Mouse (Mus musculus): ENCODE measurements around the gene Mrps7. TPM values are rescaled to one million over a fixed set of nuclear protein-coding genes. Genes with fewer than 3 reads are reported as not detected.
A peak's percentile ranks its signal among the peaks of the same experiment; 100 is the strongest.

Mrps7 gene
- polyA plus RNA-seq, 1 experiment from 2014 or later = 105 TPM

GRCm38 (mm10) chr11:115613138-115613945 lies 9.6 kb downstream of the Mrps7 start:
- Histone ChIP-seq H3K27ac (ENCODE audit: low read depth, low read length) (no peak overlapping the region; the same call in 1 of the 2 replicates), H3K36me3 (ENCODE audit: control insufficient read depth, insufficient read depth, low read length) (peaks cover 5% of the 10 kb centered on the region; the same call in 1 of the 2 replicates), H3K9me3 (ENCODE audit: control insufficient read depth, low read length) (no peaks in the 10 kb centered on the region), H3K4me2 (replicated peaks; ENCODE audit: low read depth, low read length) (peak overlapping the region; percentile 91), H3K4me1 (replicated peaks; ENCODE audit: control insufficient read depth, insufficient read depth, low read length) (no peaks in the 10 kb centered on the region; the same call in 1 of the 2 replicates), H3K4me3 (ENCODE audit: low read depth, low read length) (peak overlapping the region; percentile 51), H3K27me3 (ENCODE audit: control insufficient read depth, insufficient read depth, low read length) (no peaks in the 10 kb centered on the region), H3K9ac (ENCODE audit: low read depth, low read length) (peak overlapping the region; percentile 56; the same call in 1 of the 2 replicates)
- DNase-seq (ENCODE audit: low spot score) (no peak), ATAC-seq (ENCODE audit: low FRiP score) (no peak)
- under 1% methylated on average over 16 of the region's 16 CpGs for WGBS

- 88% methylated on average over 10 of the region's 10 CpGs for WGBS
- Histone ChIP-seq H3K36me3 (ENCODE audit: control insufficient read depth, insufficient read depth, low read length) (no peaks in the 10 kb centered on the region), H3K4me3 (ENCODE audit: low read depth, low read length) (no peak overlapping the region), H3K9me3 (ENCODE audit: control insufficient read depth, low read length) (no peaks in the 10 kb centered on the region), H3K27me3 (ENCODE audit: control insufficient read depth, insufficient read depth, low read length) (no peaks in the 10 kb centered on the region), H3K27ac (ENCODE audit: low read depth, low read length) (no peak overlapping the region), H3K4me2 (replicated peaks; ENCODE audit: low read depth, low read length) (no peak overlapping the region), H3K4me1 (replicated peaks; ENCODE audit: control insufficient read depth, insufficient read depth, low read length) (no peaks in the 10 kb centered on the region; the same call in 1 of the 2 replicates), H3K9ac (ENCODE audit: low read depth, low read length) (no peak overlapping the region)
- DNase-seq (ENCODE audit: low spot score) (no peak), ATAC-seq (ENCODE audit: low FRiP score) (no peak)
Measured at GRCm38 (mm10) chr11:115614346-115615107, 10.8 kb downstream of the Mrps7 start.

GRCm38 (mm10) chr11:115615108-115615825 lies 11.5 kb downstream of the Mrps7 start:
- Histone ChIP-seq H3K4me3 (ENCODE audit: low read depth, low read length) (no peak overlapping the region), H3K4me2 (replicated peaks; ENCODE audit: low read depth, low read length) (no peak overlapping the region), H3K27ac (ENCODE audit: low read depth, low read length) (no peak overlapping the region), H3K4me1 (replicated peaks; ENCODE audit: control insufficient read depth, insufficient read depth, low read length) (no peaks in the 10 kb centered on the region; the same call in 1 of the 2 replicates), H3K27me3 (ENCODE audit: control insufficient read depth, insufficient read depth, low read length) (no peaks in the 10 kb centered on the region), H3K9me3 (ENCODE audit: control insufficient read depth, low read length) (no peaks in the 10 kb centered on the region), H3K9ac (ENCODE audit: low read depth, low read length) (no peak overlapping the region), H3K36me3 (ENCODE audit: control insufficient read depth, insufficient read depth, low read length) (no peaks in the 10 kb centered on the region)
- ATAC-seq (ENCODE audit: low FRiP score) (no peak), DNase-seq (ENCODE audit: low spot score) (no peak)
- 86% methylated on average over 15 of the region's 15 CpGs for WGBS

GRCm38 (mm10) chr11:115615875-115616274 lies 12.2 kb downstream of the Mrps7 start:
- Histone ChIP-seq H3K27me3 (ENCODE audit: control insufficient read depth, insufficient read depth, low read length) (no peaks in the 10 kb centered on the region), H3K9ac (ENCODE audit: low read depth, low read length) (no peak overlapping the region), H3K4me2 (replicated peaks; ENCODE audit: low read depth, low read length) (no peak overlapping the region), H3K27ac (ENCODE audit: low read depth, low read length) (no peak overlapping the region), H3K36me3 (ENCODE audit: control insufficient read depth, insufficient read depth, low read length) (no peaks in the 10 kb centered on the region), H3K4me3 (ENCODE audit: low read depth, low read length) (no peak overlapping the region), H3K4me1 (replicated peaks; ENCODE audit: control insufficient read depth, insufficient read depth, low read length) (no peaks in the 10 kb centered on the region; the same call in 1 of the 2 replicates), H3K9me3 (ENCODE audit: control insufficient read depth, low read length) (no peaks in the 10 kb centered on the region)
- DNase-seq (ENCODE audit: low spot score) (no peak), ATAC-seq (ENCODE audit: low FRiP score) (no peak)
- WGBS = 91% methylated on average over 6 of the region's 6 CpGs

- no peaks in the 10 kb centered on the region for H3K36me3 ChIP-seq (ENCODE audit: control insufficient read depth, insufficient read depth, low read length)
Measured at GRCm38 (mm10) chr11:115616371-115616770, 12.6 kb downstream of the Mrps7 start.

GRCm38 (mm10) chr11:115616893-115617292 lies 13.2 kb downstream of the Mrps7 start:
- H3K27me3 ChIP-seq (ENCODE audit: control insufficient read depth, insufficient read depth, low read length) = no peaks in the 10 kb centered on the region
- ATAC-seq (ENCODE audit: low FRiP score) = no peak
- DNase-seq (ENCODE audit: low spot score) = no peak
- no peaks in the 10 kb centered on the region for H3K9me3 ChIP-seq (ENCODE audit: control insufficient read depth, low read length)
- no peaks in the 10 kb centered on the region for H3K36me3 ChIP-seq (ENCODE audit: control insufficient read depth, insufficient read depth, low read length)
- H3K27ac ChIP-seq (ENCODE audit: low read depth, low read length) = no peak overlapping the region
- H3K4me2 ChIP-seq (replicated peaks; ENCODE audit: low read depth, low read length) = no peak overlapping the region
- H3K4me3 ChIP-seq (ENCODE audit: low read depth, low read length) = no peak overlapping the region
- no peak overlapping the region for H3K9ac ChIP-seq (ENCODE audit: low read depth, low read length)
- 76% methylated on average over 6 of the region's 6 CpGs for WGBS
- no peaks in the 10 kb centered on the region for H3K4me1 ChIP-seq (replicated peaks; ENCODE audit: control insufficient read depth, insufficient read depth, low read length)

More at GRCm38 (mm10) chr11:115616371-115616770, 12.6 kb downstream of the Mrps7 start:
- 89% methylated on average over 7 of the region's 7 CpGs for WGBS
- no peak for ATAC-seq (ENCODE audit: low FRiP score)
- Histone ChIP-seq H3K4me1 (replicated peaks; ENCODE audit: control insufficient read depth, insufficient read depth, low read length) (no peaks in the 10 kb centered on the region; the same call in 1 of the 2 replicates), H3K9ac (ENCODE audit: low read depth, low read length) (no peak overlapping the region), H3K4me2 (replicated peaks; ENCODE audit: low read depth, low read length) (no peak overlapping the region), H3K27ac (ENCODE audit: low read depth, low read length) (no peak overlapping the region), H3K4me3 (ENCODE audit: low read depth, low read length) (no peak overlapping the region), H3K27me3 (ENCODE audit: control insufficient read depth, insufficient read depth, low read length) (no peaks in the 10 kb centered on the region), H3K9me3 (ENCODE audit: control insufficient read depth, low read length) (no peaks in the 10 kb centered on the region)
- no peak for DNase-seq (ENCODE audit: low spot score)

- no peak overlapping the region for H3K27ac ChIP-seq (ENCODE audit: low read depth, low read length)
- no peaks in the 10 kb centered on the region for H3K9me3 ChIP-seq (ENCODE audit: control insufficient read depth, low read length)
- H3K27me3 ChIP-seq (ENCODE audit: control insufficient read depth, insufficient read depth, low read length) = no peaks in the 10 kb centered on the region
- no peak overlapping the region for H3K9ac ChIP-seq (ENCODE audit: low read depth, low read length)
- no peak overlapping the region for H3K4me2 ChIP-seq (replicated peaks; ENCODE audit: low read depth, low read length)
- 88% methylated on average over 2 of the region's 2 CpGs for WGBS
- no peak for DNase-seq (ENCODE audit: low spot score)
- no peaks in the 10 kb centered on the region for H3K4me1 ChIP-seq (replicated peaks; ENCODE audit: control insufficient read depth, insufficient read depth, low read length)
- no peak overlapping the region for H3K4me3 ChIP-seq (ENCODE audit: low read depth, low read length)
- ATAC-seq (ENCODE audit: low FRiP score) = no peak
- H3K36me3 ChIP-seq (ENCODE audit: control insufficient read depth, insufficient read depth, low read length) = 0 out of 2 replicates have a peak, but pooled peaks cover 2% of the 10 kb centered on the region
Measured at GRCm38 (mm10) chr11:115618001-115618400, 14.3 kb downstream of the Mrps7 start.

GRCm38 (mm10) chr11:115618732-115619516 lies 15.2 kb downstream of the Mrps7 start:
- H3K36me3 ChIP-seq (ENCODE audit: control insufficient read depth, insufficient read depth, low read length) = 0 out of 2 replicates have a peak, but pooled peaks cover 2% of the 10 kb centered on the region
- 85% methylated on average over 16 of the region's 16 CpGs for WGBS

More at GRCm38 (mm10) chr11:115618732-115619516, 15.2 kb downstream of the Mrps7 start:
- Histone ChIP-seq H3K9me3 (ENCODE audit: control insufficient read depth, low read length) (no peaks in the 10 kb centered on the region), H3K27ac (ENCODE audit: low read depth, low read length) (no peak overlapping the region), H3K27me3 (ENCODE audit: control insufficient read depth, insufficient read depth, low read length) (no peaks in the 10 kb centered on the region), H3K4me3 (ENCODE audit: low read depth, low read length) (no peak overlapping the region), H3K9ac (ENCODE audit: low read depth, low read length) (no peak overlapping the region), H3K4me2 (replicated peaks; ENCODE audit: low read depth, low read length) (no peak overlapping the region), H3K4me1 (replicated peaks; ENCODE audit: control insufficient read depth, insufficient read depth, low read length) (no peaks in the 10 kb centered on the region)
- DNase-seq (ENCODE audit: low spot score) = no peak
- no peak for ATAC-seq (ENCODE audit: low FRiP score)
